Mouse (Mus musculus) neural tube, embryonic 14.5 days (tissue): ENCODE measurements around the gene Ctsa. TPM values are rescaled to one million over a fixed set of nuclear protein-coding genes. Genes with fewer than 3 reads are reported as not detected.

Source experiments
- ATAC-seq: fragments of 200-750 bp; cut with Nextera tagmentation; 2 replicates; pipeline ENCODE4 v1.8.0; 2017; ENCODE audit warnings: low read depth, mild to moderate bottlenecking, moderate TSS enrichment, moderate library complexity
- H3K27ac ChIP-seq: fragments of 300-500 bp; sonication (generic); 2 replicates; pipeline ENCODE4 v1.5.1; 2014; ENCODE audit warnings: low read depth, mild to moderate bottlenecking, control low read depth, low read length, moderate library complexity, mixed read lengths
- H3K27me3 ChIP-seq: fragments of 300-500 bp; sonication (generic); 2 replicates; pipeline ENCODE4 v1.6.1; 2014; ENCODE audit warnings: low read length; ENCODE audit not compliant: control insufficient read depth, insufficient read depth
- H3K36me3 ChIP-seq: fragments of 300-500 bp; sonication (generic); 2 replicates; pipeline ENCODE4 v1.6.1; 2014; ENCODE audit warnings: low read length, mixed read lengths; ENCODE audit not compliant: control insufficient read depth, insufficient read depth
- H3K4me1 ChIP-seq: fragments of 300-500 bp; sonication (generic); 2 replicates; pipeline ENCODE4 v1.6.1; 2014; ENCODE audit warnings: low read length; ENCODE audit not compliant: control insufficient read depth, insufficient read depth
- H3K4me2 ChIP-seq: fragments of 300-500 bp; sonication (generic); 2 replicates; pipeline ENCODE4 v1.6.1; 2014; ENCODE audit warnings: mild to moderate bottlenecking, low read depth, low read length, control low read depth
- H3K4me3 ChIP-seq: fragments of 300-500 bp; sonication (generic); 2 replicates; pipeline ENCODE4 v1.5.1; 2014; ENCODE audit warnings: low read depth, low read length, control low read depth, mixed read lengths
- H3K9ac ChIP-seq: fragments of 300-500 bp; sonication (generic); replicated peaks from 2 replicates; pipeline ENCODE4 v1.6.1; 2014; ENCODE audit warnings: low read depth, mild to moderate bottlenecking, control low read depth, low read length, mixed read lengths
- H3K9me3 ChIP-seq: fragments of 300-500 bp; sonication (generic); 2 replicates; pipeline ENCODE4 v1.6.1; 2016; ENCODE audit warnings: low read length; ENCODE audit not compliant: control insufficient read depth
- whole genome bisulfite sequencing: fragments of 180-500 bp; shearing (Covaris S2); extraction: QIAGEN DNeasy Blood & Tissue Kit; methylation state at CpG from one replicate; pipeline ENCODE4 v1.1.7; 2014; 5-methylcytosine and 5-hydroxymethylcytosine counted together
- polyA plus RNA-seq: library from polyadenylated mRNA; unstranded; fragments of >200 nt; fragmentation: Nextera tagmentation; extraction: Ambion mirVana; gene quantifications from 2 replicates; pipeline ENCODE4 v1.2.1, GENCODE M21; 2014

Ctsa gene
- polyA plus RNA-seq, 1 experiment from 2014 or later: 81.2 TPM

- no peak for ATAC-seq
- H3K36me3 ChIP-seq: peaks cover 91% of the 10 kb centered on the region
- no peak overlapping the region for H3K9ac ChIP-seq
- H3K4me2 ChIP-seq: no peak overlapping the region
- no peak overlapping the region for H3K27ac ChIP-seq
- no peaks in the 10 kb centered on the region for H3K27me3 ChIP-seq
- H3K9me3 ChIP-seq: no peaks in the 10 kb centered on the region
- no peak overlapping the region for H3K4me3 ChIP-seq
- 96% methylated on average over 2 of the region's 2 CpGs for WGBS
- no peaks in the 10 kb centered on the region for H3K4me1 ChIP-seq
Measured at GRCm38 (mm10) chr2:164889960-164890359, 57.3 kb downstream of the Ctsa start.

Other genes with a start within 250 kb of the Ctsa start
- gene Wfdc6a, start 247.4 kb upstream of the Ctsa start, polyA plus RNA-seq: not detected in 2 replicates
- not detected in 2 replicates for gene Eppin, start 239.3 kb upstream of the Ctsa start, polyA plus RNA-seq
- not detected in 2 replicates for gene Wfdc6b, start 219.4 kb upstream of the Ctsa start, polyA plus RNA-seq
- gene Wfdc8, start 219.2 kb upstream of the Ctsa start, polyA plus RNA-seq: not detected in 2 replicates
- gene Wfdc16, start 194.1 kb upstream of the Ctsa start, polyA plus RNA-seq: not detected in 2 replicates
- not detected in 2 replicates for gene Wfdc10, start 176.8 kb upstream of the Ctsa start, polyA plus RNA-seq
- gene Wfdc9, start 176.3 kb upstream of the Ctsa start, polyA plus RNA-seq: not detected in 2 replicates
- not detected in 2 replicates for gene Wfdc11, start 158.8 kb upstream of the Ctsa start, polyA plus RNA-seq
- not detected in 2 replicates for gene Wfdc13, start 147.8 kb upstream of the Ctsa start, polyA plus RNA-seq
- gene Spint4, start 134.4 kb upstream of the Ctsa start, polyA plus RNA-seq: not detected in 2 replicates
- gene Spint5, start 117.6 kb upstream of the Ctsa start, polyA plus RNA-seq: not detected in 2 replicates
- gene Wfdc3, start 86.9 kb upstream of the Ctsa start, polyA plus RNA-seq: 0.77 and 1.2 TPM in 2 replicates
- 49.0 and 56.0 TPM in 2 replicates for gene Dnttip1, start 86.9 kb upstream of the Ctsa start, polyA plus RNA-seq
- 30.6 and 38.9 TPM in 2 replicates for gene Ube2c, start 63.0 kb upstream of the Ctsa start, polyA plus RNA-seq
- gene Tnnc2, start 52.9 kb upstream of the Ctsa start, polyA plus RNA-seq: 1.9 and 6.4 TPM in 2 replicates
- gene Snx21, start 47.0 kb upstream of the Ctsa start, polyA plus RNA-seq: 31.6 and 41.1 TPM in 2 replicates
- 21.0 and 24.2 TPM in 2 replicates for gene Acot8, start 28.0 kb upstream of the Ctsa start, polyA plus RNA-seq
- 16.9 and 19.0 TPM in 2 replicates for gene Zswim3, start 27.8 kb upstream of the Ctsa start, polyA plus RNA-seq
- gene Zswim1, start 10.2 kb upstream of the Ctsa start, polyA plus RNA-seq: 28.1 and 29.3 TPM in 2 replicates
- gene Spata25, start 4.3 kb upstream of the Ctsa start, polyA plus RNA-seq: 0.27 TPM in 1 of 2 replicates, not detected in the other
- 5.8 and 7.2 TPM in 2 replicates for gene Neurl2, start 583 bp downstream of the Ctsa start, polyA plus RNA-seq
- gene Pltp, start 24.8 kb downstream of the Ctsa start, polyA plus RNA-seq: 59.0 and 136 TPM in 2 replicates
- 78.0 and 82.1 TPM in 2 replicates for gene Pcif1, start 46.4 kb downstream of the Ctsa start, polyA plus RNA-seq
- gene Zfp335, start 78.9 kb downstream of the Ctsa start, polyA plus RNA-seq: 14.3 and 14.5 TPM in 2 replicates
- gene Mmp9, start 107.9 kb downstream of the Ctsa start, polyA plus RNA-seq: 13.8 and 22.2 TPM in 2 replicates
- 51.5 and 68.8 TPM in 2 replicates for gene Slc12a5, start 127.9 kb downstream of the Ctsa start, polyA plus RNA-seq
- gene Ncoa5, start 202.0 kb downstream of the Ctsa start, polyA plus RNA-seq: 79.5 and 98.9 TPM in 2 replicates
- 5.5 and 10.6 TPM in 2 replicates for gene Cd40, start 222.8 kb downstream of the Ctsa start, polyA plus RNA-seq